In genomic region chr8:46288021-46288420, GRCm38 (mm10) we compare ENCODE assay signal across 35 mouse cellular contexts. TPM values are rescaled to one million over a fixed set of nuclear protein-coding genes. Genes with fewer than 3 reads are reported as not detected.
"Had no signal": no experiment of that assay in that cellular context is flagged by ENCODE, and none has a peak within 500 bp of the region (broad histone marks: within the 10 kb centered on the region; RNA-seq: fewer than 3 reads in every experiment).

No protein-coding gene starts in this region.

- H3K9me3 ChIP-seq: heart, embryonic 13.5 days; heart, embryonic 15.5 days; hindbrain, embryonic 10.5 days; hindbrain, embryonic 12.5 days; intestine, embryonic 15.5 days; limb, embryonic 10.5 days; limb, embryonic 12.5 days; liver, embryonic 13.5 days had no signal

- H3K36me3 ChIP-seq: heart, embryonic 13.5 days; heart, embryonic 15.5 days; hindbrain, embryonic 10.5 days; hindbrain, embryonic 12.5 days; intestine, embryonic 15.5 days; limb, embryonic 10.5 days; limb, embryonic 12.5 days; liver, embryonic 13.5 days had no signal

- H3K4me2 ChIP-seq: heart, embryonic 11.5 days; heart, embryonic 13.5 days; heart, embryonic 15.5 days; hindbrain, embryonic 12.5 days; hindbrain, embryonic 14.5 days; intestine, embryonic 15.5 days; limb, embryonic 12.5 days; liver, embryonic 11.5 days; liver, embryonic 13.5 days had no signal

- DNase-seq: gastrocnemius, adult 2 months; gastrocnemius, postnatal 10 days; gastrocnemius, postnatal 25 days; heart, adult 2 months; heart, postnatal 4 days; kidney, adult 18-20 months; kidney, adult 8-10 months; kidney, postnatal 10 days; kidney, postnatal 25 days; kidney, postnatal 4 days; liver; liver, embryonic 13.5 days had no signal

- H3K4me3 ChIP-seq: gastrocnemius, adult 2 months; heart, adult 2 months; heart, embryonic 13.5 days; heart, embryonic 15.5 days; hindbrain, embryonic 10.5 days; hindbrain, embryonic 12.5 days; intestine, embryonic 15.5 days; layer of hippocampus, adult 2 months; left cerebral cortex, adult 2 months; limb, embryonic 10.5 days; limb, embryonic 12.5 days; liver, embryonic 13.5 days had no signal

- ATAC-seq: hindbrain, embryonic 16.5 days; inflammation-experienced regulatory T-cells, adult 6 months; intestine, embryonic 15.5 days; intestine, postnatal 0 days had no signal

- H3K27ac ChIP-seq: gastrocnemius, adult 2 months; heart, adult 2 months; heart, embryonic 13.5 days; heart, embryonic 15.5 days; hindbrain, embryonic 10.5 days; hindbrain, embryonic 12.5 days; hindbrain, embryonic 14.5 days; intestine, embryonic 15.5 days; layer of hippocampus, adult 2 months; left cerebral cortex, adult 2 months; limb, embryonic 10.5 days; limb, embryonic 12.5 days; liver, embryonic 13.5 days had no signal

- H3K9ac ChIP-seq: heart, embryonic 13.5 days; heart, embryonic 15.5 days; hindbrain, embryonic 12.5 days; hindbrain, embryonic 14.5 days; intestine, embryonic 15.5 days; limb, embryonic 12.5 days; liver, embryonic 13.5 days had no signal

- H3K4me1 ChIP-seq: liver, embryonic 13.5 days had no signal

RNA-seq across cellular contexts. Expression of gene Helt, which starts 6.5 kb away (rescaled TPM):
- total RNA-seq: gastrocnemius, postnatal 4 days; granulocyte monocyte progenitor cell, adult 5-6 weeks; heart, postnatal 4 days; layer of hippocampus, adult 2 months; layer of hippocampus, postnatal 25 days; left cerebral cortex, adult 2 months; left cerebral cortex, postnatal 14 days; left cerebral cortex, postnatal 36 days had no signal
- polyA plus RNA-seq: heart, embryonic 11.5 days; heart, embryonic 13.5 days; heart, embryonic 15.5 days; heart, postnatal 0 days; hindbrain, embryonic 14.5 days; hindbrain, embryonic 16.5 days; inflammation-experienced regulatory T-cells, adult 6 months; intestine, embryonic 15.5 days; intestine, postnatal 0 days; kidney, embryonic 14.5 days; kidney, embryonic 16.5 days; limb, embryonic 10.5 days; limb, embryonic 12.5 days; liver, embryonic 11.5 days had no signal
